Mouse (Mus musculus): Measurements from ENCODE around the gene Igsf23. TPM values are rescaled to one million over a fixed set of nuclear protein-coding genes. Genes with fewer than 3 reads are reported as not detected.

Igsf23 gene
- polyA plus RNA-seq, 1 experiment: not detected

GRCm38 (mm10) chr7:19955861-19956260, 5.3 kb upstream of the Igsf23 start:
- TF ChIP-seq CTCF (IDR thresholded peaks at IDR 0.05; ENCODE audit: borderline replicate concordance, insufficient read depth, low read length) (no peak), POLR2A (IDR thresholded peaks at IDR 0.05; ENCODE audit: low read depth, low read length) (no peak)
- H3K4me1 ChIP-seq (ENCODE audit: control insufficient read depth, insufficient read depth, low read length): no peaks in the 10 kb centered on the region; the same call in none of the 2 replicates
- no peak overlapping the region for H3K4me3 ChIP-seq (ENCODE audit: insufficient read depth, low read length)
- H3K27ac ChIP-seq (ENCODE audit: insufficient read depth, low read length): no peak overlapping the region

- no peaks in the 10 kb centered on the region; the same call in none of the 2 replicates for H3K4me1 ChIP-seq (ENCODE audit: control insufficient read depth, insufficient read depth, low read length)
- no peak for TF ChIP-seq POLR2A (IDR thresholded peaks at IDR 0.05; ENCODE audit: low read depth, low read length)
- TF ChIP-seq CTCF (IDR thresholded peaks at IDR 0.05; ENCODE audit: borderline replicate concordance, insufficient read depth, low read length): no peak
Measured at GRCm38 (mm10) chr7:19953054-19953453, 2.5 kb upstream of the Igsf23 start.

GRCm38 (mm10) chr7:19952320-19952986, 1.9 kb upstream of the Igsf23 start:
- peak overlapping the region; percentile 80 for H3K27ac ChIP-seq (ENCODE audit: insufficient read depth, low read length)
- no peaks in the 10 kb centered on the region; the same call in none of the 2 replicates for H3K4me1 ChIP-seq (ENCODE audit: control insufficient read depth, insufficient read depth, low read length)
- TF ChIP-seq POLR2A (IDR thresholded peaks at IDR 0.05; ENCODE audit: low read depth, low read length) (no peak), CTCF (IDR thresholded peaks at IDR 0.05; ENCODE audit: borderline replicate concordance, insufficient read depth, low read length) (no peak)
- H3K4me3 ChIP-seq (ENCODE audit: insufficient read depth, low read length): no peak overlapping the region

More at GRCm38 (mm10) chr7:19953054-19953453, 2.5 kb upstream of the Igsf23 start:
- no peak overlapping the region for H3K4me3 ChIP-seq (ENCODE audit: insufficient read depth, low read length)
- peak overlapping the region; percentile 67; the same call in 1 of the 2 replicates for H3K27ac ChIP-seq (ENCODE audit: insufficient read depth, low read length)

- TF ChIP-seq POLR2A (IDR thresholded peaks at IDR 0.05; ENCODE audit: low read depth, low read length) (no peak), CTCF (IDR thresholded peaks at IDR 0.05; ENCODE audit: borderline replicate concordance, insufficient read depth, low read length) (no peak)
- no peak overlapping the region for H3K4me3 ChIP-seq (ENCODE audit: insufficient read depth, low read length)
- no peak overlapping the region for H3K27ac ChIP-seq (ENCODE audit: insufficient read depth, low read length)
Measured at GRCm38 (mm10) chr7:19949996-19950395, 560 bp downstream of the Igsf23 start.

GRCm38 (mm10) chr7:19948956-19949355, 1.6 kb downstream of the Igsf23 start:
- no peaks in the 10 kb centered on the region; the same call in 1 of the 2 replicates for H3K4me1 ChIP-seq (ENCODE audit: control insufficient read depth, insufficient read depth, low read length)
- TF ChIP-seq CTCF (IDR thresholded peaks at IDR 0.05; ENCODE audit: borderline replicate concordance, insufficient read depth, low read length): no peak
- no peak for TF ChIP-seq POLR2A (IDR thresholded peaks at IDR 0.05; ENCODE audit: low read depth, low read length)

More at GRCm38 (mm10) chr7:19949996-19950395, 560 bp downstream of the Igsf23 start:
- H3K4me1 ChIP-seq (ENCODE audit: control insufficient read depth, insufficient read depth, low read length): no peaks in the 10 kb centered on the region; the same call in 1 of the 2 replicates

GRCm38 (mm10) chr7:19945821-19946515, 4.6 kb downstream of the Igsf23 start:
- no peak overlapping the region for H3K27ac ChIP-seq (ENCODE audit: insufficient read depth, low read length)
- H3K4me3 ChIP-seq (ENCODE audit: insufficient read depth, low read length): no peak overlapping the region
- H3K4me1 ChIP-seq (ENCODE audit: control insufficient read depth, insufficient read depth, low read length): no peaks in the 10 kb centered on the region
- TF ChIP-seq POLR2A (IDR thresholded peaks at IDR 0.05; ENCODE audit: low read depth, low read length): no peak
- TF ChIP-seq CTCF (IDR thresholded peaks at IDR 0.05; ENCODE audit: borderline replicate concordance, insufficient read depth, low read length): no peak

More at GRCm38 (mm10) chr7:19948956-19949355, 1.6 kb downstream of the Igsf23 start:
- H3K4me3 ChIP-seq (ENCODE audit: insufficient read depth, low read length): no peak overlapping the region
- H3K27ac ChIP-seq (ENCODE audit: insufficient read depth, low read length): no peak overlapping the region

GRCm38 (mm10) chr7:19945201-19945600, 5.4 kb downstream of the Igsf23 start:
- Histone ChIP-seq H3K4me1 (ENCODE audit: control insufficient read depth, insufficient read depth, low read length) (no peaks in the 10 kb centered on the region), H3K4me3 (ENCODE audit: insufficient read depth, low read length) (no peak overlapping the region), H3K27ac (ENCODE audit: insufficient read depth, low read length) (no peak overlapping the region)
- TF ChIP-seq POLR2A (IDR thresholded peaks at IDR 0.05; ENCODE audit: low read depth, low read length) (no peak), CTCF (IDR thresholded peaks at IDR 0.05; ENCODE audit: borderline replicate concordance, insufficient read depth, low read length) (no peak)

GRCm38 (mm10) chr7:19944709-19945108, 5.8 kb downstream of the Igsf23 start:
- no peak overlapping the region for H3K4me3 ChIP-seq (ENCODE audit: insufficient read depth, low read length)
- TF ChIP-seq CTCF (IDR thresholded peaks at IDR 0.05; ENCODE audit: borderline replicate concordance, insufficient read depth, low read length): no peak
- TF ChIP-seq POLR2A (IDR thresholded peaks at IDR 0.05; ENCODE audit: low read depth, low read length): no peak
- no peaks in the 10 kb centered on the region for H3K4me1 ChIP-seq (ENCODE audit: control insufficient read depth, insufficient read depth, low read length)
- H3K27ac ChIP-seq (ENCODE audit: insufficient read depth, low read length): no peak overlapping the region

GRCm38 (mm10) chr7:19940256-19940655, 10.3 kb downstream of the Igsf23 start:
- TF ChIP-seq POLR2A (IDR thresholded peaks at IDR 0.05; ENCODE audit: low read depth, low read length) (no peak), CTCF (IDR thresholded peaks at IDR 0.05; ENCODE audit: borderline replicate concordance, insufficient read depth, low read length) (no peak)
- Histone ChIP-seq H3K27ac (ENCODE audit: insufficient read depth, low read length) (peak overlapping the region; percentile 1; the same call in 1 of the 2 replicates), H3K4me1 (ENCODE audit: control insufficient read depth, insufficient read depth, low read length) (no peaks in the 10 kb centered on the region; the same call in 1 of the 2 replicates), H3K4me3 (ENCODE audit: insufficient read depth, low read length) (no peak overlapping the region)
